Mouse (Mus musculus): ENCODE data around the gene Slfn8. TPM values are rescaled to one million over a fixed set of nuclear protein-coding genes. Genes with fewer than 3 reads are reported as not detected.

The Slfn8 gene
- polyA plus RNA-seq, 1 experiment from 2014 or later: 1.0 TPM

- TF ChIP-seq CTCF (IDR thresholded peaks at IDR 0.05; ENCODE audit: low read depth) (no peak), EP300 (IDR thresholded peaks at IDR 0.05; ENCODE audit: low read depth) (no peak)
- no peak for ATAC-seq
- Histone ChIP-seq H3K4me3 (ENCODE audit: low read depth, low read length) (no peak overlapping the region), H3K27me3 (ENCODE audit: insufficient read depth, low read length) (0 out of 2 replicates have a peak, but pooled peaks cover 2% of the 10 kb centered on the region), H3K4me2 (ENCODE audit: low read depth, low read length) (no peak overlapping the region), H3K9ac (replicated peaks) (no peak overlapping the region), H3K27ac (ENCODE audit: low read depth) (no peak overlapping the region), H3K9me3 (ENCODE audit: low read length) (no peaks in the 10 kb centered on the region), H3K4me1 (ENCODE audit: insufficient read depth) (no peaks in the 10 kb centered on the region), H3K36me3 (replicated peaks; ENCODE audit: insufficient read depth, low read length) (no peaks in the 10 kb centered on the region)
- 44% methylated on average over 2 of the region's 2 CpGs for WGBS (ENCODE audit: insufficient replicate concordance)
- DNase-seq: no peak
Measured at GRCm38 (mm10) chr11:82961743-82962142, 58.9 kb downstream of the Slfn8 start.

DNA sequence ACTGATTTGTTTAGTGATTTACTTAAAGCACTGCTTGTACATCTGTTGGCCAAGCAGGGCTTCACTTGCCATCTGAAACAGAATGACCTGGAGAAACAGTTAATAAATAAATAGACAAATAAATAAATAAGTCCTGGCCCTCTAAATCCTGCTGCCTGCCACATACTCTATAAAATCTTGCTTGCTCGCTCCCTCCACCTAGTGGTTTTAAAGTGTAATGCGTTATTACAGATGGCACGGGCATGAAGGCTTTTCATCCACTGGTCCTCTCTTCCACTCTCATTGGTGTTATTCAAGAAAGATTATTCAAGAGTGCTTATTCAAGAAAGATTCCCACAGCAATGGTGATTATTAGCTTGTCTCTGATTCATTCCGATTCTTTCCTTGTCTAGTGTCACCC, 61.0 kb downstream of the Slfn8 start:
- H3K4me3 ChIP-seq (ENCODE audit: low read depth, low read length): no peak overlapping the region
- WGBS (ENCODE audit: insufficient replicate concordance): 8% methylated on average over 4 of the region's 4 CpGs
- TF ChIP-seq EP300 (IDR thresholded peaks at IDR 0.05; ENCODE audit: low read depth) (no peak), CTCF (IDR thresholded peaks at IDR 0.05; ENCODE audit: low read depth) (peak; percentile 84)
- no peak overlapping the region for H3K9ac ChIP-seq (replicated peaks)
- DNase-seq (no peak), ATAC-seq (no peak)
- no peaks in the 10 kb centered on the region for H3K9me3 ChIP-seq (ENCODE audit: low read length)
- H3K27ac ChIP-seq (ENCODE audit: low read depth): no peak overlapping the region
- H3K4me2 ChIP-seq (ENCODE audit: low read depth, low read length): no peak overlapping the region
- peaks cover 13% of the 10 kb centered on the region; the same call in 1 of the 2 replicates for H3K27me3 ChIP-seq (ENCODE audit: insufficient read depth, low read length)
- no peaks in the 10 kb centered on the region for H3K36me3 ChIP-seq (replicated peaks; ENCODE audit: insufficient read depth, low read length)
- peaks cover 1% of the 10 kb centered on the region; the same call in 1 of the 2 replicates for H3K4me1 ChIP-seq (ENCODE audit: insufficient read depth)

DNA sequence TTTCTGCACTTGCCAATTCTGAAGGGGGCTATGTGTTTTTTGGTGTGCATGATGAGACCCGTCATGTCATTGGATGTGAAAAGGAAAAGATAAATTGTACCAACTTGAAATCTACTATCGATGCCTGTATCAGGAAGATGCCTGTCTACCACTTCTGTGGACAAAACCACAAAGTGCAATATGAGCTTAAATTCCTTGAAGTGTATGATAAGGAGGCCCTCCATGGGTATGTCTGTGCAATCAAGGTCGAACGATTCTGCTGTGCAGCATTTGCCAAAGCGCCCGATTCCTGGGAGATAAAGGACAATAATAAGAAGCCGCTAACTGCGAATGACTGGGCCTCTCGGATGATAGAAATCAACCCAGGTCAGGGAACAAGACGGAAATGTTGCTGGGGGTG, 63.7 kb downstream of the Slfn8 start:
- peaks cover 24% of the 10 kb centered on the region for H3K27me3 ChIP-seq (ENCODE audit: insufficient read depth, low read length)
- 56% methylated on average over 10 of the region's 10 CpGs for WGBS (ENCODE audit: insufficient replicate concordance)
- no peak for ATAC-seq

GRCm38 (mm10) chr11:82954631-82955030, 66.0 kb downstream of the Slfn8 start:
- Histone ChIP-seq H3K4me1 (ENCODE audit: insufficient read depth) (peaks cover 9% of the 10 kb centered on the region; the same call in 1 of the 2 replicates), H3K9me3 (ENCODE audit: low read length) (no peaks in the 10 kb centered on the region), H3K27ac (ENCODE audit: low read depth) (no peak overlapping the region), H3K4me3 (ENCODE audit: low read depth, low read length) (no peak overlapping the region), H3K36me3 (replicated peaks; ENCODE audit: insufficient read depth, low read length) (no peaks in the 10 kb centered on the region), H3K27me3 (ENCODE audit: insufficient read depth, low read length) (peaks cover 40% of the 10 kb centered on the region), H3K4me2 (ENCODE audit: low read depth, low read length) (0 out of 2 replicates have a peak overlapping the region, but pooled peaks have one; percentile 57), H3K9ac (replicated peaks) (no peak overlapping the region)
- WGBS (ENCODE audit: insufficient replicate concordance): 58% methylated on average over 6 of the region's 6 CpGs
- TF ChIP-seq EP300 (IDR thresholded peaks at IDR 0.05; ENCODE audit: low read depth): no peak
- no peak for TF ChIP-seq CTCF (IDR thresholded peaks at IDR 0.05; ENCODE audit: low read depth)
- ATAC-seq (no peak), DNase-seq (no peak)

More for the DNA sequence above, 63.7 kb downstream of the Slfn8 start:
- Histone ChIP-seq H3K4me1 (ENCODE audit: insufficient read depth) (peaks cover 9% of the 10 kb centered on the region; the same call in 1 of the 2 replicates), H3K27ac (ENCODE audit: low read depth) (no peak overlapping the region), H3K9ac (replicated peaks) (no peak overlapping the region), H3K4me3 (ENCODE audit: low read depth, low read length) (no peak overlapping the region), H3K4me2 (ENCODE audit: low read depth, low read length) (no peak overlapping the region), H3K36me3 (replicated peaks; ENCODE audit: insufficient read depth, low read length) (no peaks in the 10 kb centered on the region), H3K9me3 (ENCODE audit: low read length) (no peaks in the 10 kb centered on the region)
- TF ChIP-seq EP300 (IDR thresholded peaks at IDR 0.05; ENCODE audit: low read depth): no peak
- TF ChIP-seq CTCF (IDR thresholded peaks at IDR 0.05; ENCODE audit: low read depth): no peak
- no peak for DNase-seq

DNA sequence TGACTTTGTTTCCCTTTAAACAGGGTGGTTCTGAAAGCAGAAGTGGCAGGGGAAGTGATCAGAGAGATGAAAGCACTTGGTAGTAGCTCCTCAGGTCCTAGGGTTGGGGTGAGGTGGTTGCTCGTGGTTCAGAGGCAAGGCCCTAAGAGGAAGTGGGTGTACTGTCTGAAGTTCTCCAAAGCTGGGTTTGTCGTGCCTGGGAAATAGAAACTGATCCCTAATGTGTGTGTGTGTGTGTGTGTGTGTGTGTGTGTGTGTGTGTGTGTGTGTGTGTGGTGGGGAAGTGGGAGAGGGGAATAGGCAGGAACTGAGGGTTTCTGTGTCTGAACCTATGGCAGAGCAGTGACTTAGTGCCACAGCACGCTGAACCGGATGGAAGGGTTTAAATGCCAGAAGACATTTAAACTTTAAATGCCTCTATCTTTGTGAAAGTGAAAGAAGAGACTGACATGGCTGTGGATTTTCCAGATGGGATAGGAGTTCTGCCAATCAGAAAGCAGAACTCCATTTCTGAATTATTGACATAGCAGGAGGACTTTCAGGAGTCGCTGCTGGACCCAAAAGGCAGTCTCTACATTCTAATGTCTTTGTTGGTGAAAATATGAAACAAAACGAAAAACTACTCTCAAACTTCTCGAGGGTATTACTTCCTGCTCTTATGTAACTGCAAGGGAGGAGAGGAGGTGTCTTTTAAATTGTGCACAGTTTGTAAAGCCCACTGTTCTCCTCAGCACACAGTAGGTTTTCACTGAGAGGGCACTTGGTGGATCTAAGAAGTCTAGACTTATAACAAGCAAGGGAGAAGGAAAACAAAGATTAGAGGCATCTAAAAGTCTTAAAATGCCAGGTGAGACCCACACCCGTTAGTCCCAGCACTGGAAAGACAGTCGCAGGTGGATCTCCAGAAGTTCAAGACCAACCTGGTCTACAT, 67.7 kb downstream of the Slfn8 start:
- ATAC-seq: peak; percentile 70
- H3K4me2 ChIP-seq (ENCODE audit: low read depth, low read length): peak overlapping the region; percentile 57
- peak overlapping the region; percentile 31; the same call in 1 of the 2 replicates for H3K9ac ChIP-seq (replicated peaks)
- peaks cover 9% of the 10 kb centered on the region; the same call in 1 of the 2 replicates for H3K4me1 ChIP-seq (ENCODE audit: insufficient read depth)
- peak; percentile 45 for DNase-seq
- H3K27ac ChIP-seq (ENCODE audit: low read depth): peak overlapping the region; percentile 72
- peak overlapping the region; percentile 44 for H3K4me3 ChIP-seq (ENCODE audit: low read depth, low read length)
- WGBS (ENCODE audit: insufficient replicate concordance): 23% methylated on average over 9 of the region's 9 CpGs
- no peak for TF ChIP-seq CTCF (IDR thresholded peaks at IDR 0.05; ENCODE audit: low read depth)
- no peak for TF ChIP-seq EP300 (IDR thresholded peaks at IDR 0.05; ENCODE audit: low read depth)
- no peaks in the 10 kb centered on the region for H3K36me3 ChIP-seq (replicated peaks; ENCODE audit: insufficient read depth, low read length)
- H3K9me3 ChIP-seq (ENCODE audit: low read length): no peaks in the 10 kb centered on the region
- peaks cover 40% of the 10 kb centered on the region for H3K27me3 ChIP-seq (ENCODE audit: insufficient read depth, low read length)

Small RNA genes within 50 kb of the gene (microRNA-seq; reads per million reads assigned to microRNA genes)
- gene Gm27598: not detected
- gene Mir7679: not detected

Other genes starting within 250 kb of the Slfn8 start
- 4.8 TPM in 2 replicates for gene Lig3, start 239.7 kb downstream of the Slfn8 start, polyA plus RNA-seq (2015; fragmentation: Nextera tagmentation; extraction: Ambion mirVana)
- 10.1 and 11.3 TPM in 2 replicates for gene Rffl, start 149.6 kb downstream of the Slfn8 start, polyA plus RNA-seq (2015; fragmentation: Nextera tagmentation; extraction: Ambion mirVana)
- 3.4 and 4.4 TPM in 2 replicates for gene Rad51d, start 130.2 kb downstream of the Slfn8 start, polyA plus RNA-seq (2015; fragmentation: Nextera tagmentation; extraction: Ambion mirVana)
- gene Fndc8, start 128.7 kb downstream of the Slfn8 start, polyA plus RNA-seq (2015; fragmentation: Nextera tagmentation; extraction: Ambion mirVana): 0.28 and 0.30 TPM in 2 replicates
- 9.1 and 9.2 TPM in 2 replicates for gene Nle1, start 112.4 kb downstream of the Slfn8 start, polyA plus RNA-seq (2015; fragmentation: Nextera tagmentation; extraction: Ambion mirVana)
- gene Unc45b, start 110.3 kb downstream of the Slfn8 start, polyA plus RNA-seq (2015; fragmentation: Nextera tagmentation; extraction: Ambion mirVana): 1.6 TPM in 2 replicates
- gene Slfn5, start 69.5 kb downstream of the Slfn8 start, polyA plus RNA-seq (2015; fragmentation: Nextera tagmentation; extraction: Ambion mirVana): 4.5 and 5.1 TPM in 2 replicates
- 1.8 and 2.2 TPM in 2 replicates for gene Slfn9, start 29.0 kb downstream of the Slfn8 start, polyA plus RNA-seq (2015; fragmentation: Nextera tagmentation; extraction: Ambion mirVana)
- 22.3 and 22.7 TPM in 2 replicates for gene Slfn2, start 44.3 kb upstream of the Slfn8 start, polyA plus RNA-seq (2015; fragmentation: Nextera tagmentation; extraction: Ambion mirVana)
- 2.6 and 2.8 TPM in 2 replicates for gene Slfn1, start 96.0 kb upstream of the Slfn8 start, polyA plus RNA-seq (2015; fragmentation: Nextera tagmentation; extraction: Ambion mirVana)
- 2.7 and 3.1 TPM in 2 replicates for gene Slfn4, start 154.4 kb upstream of the Slfn8 start, polyA plus RNA-seq (2015; fragmentation: Nextera tagmentation; extraction: Ambion mirVana)
- 0.77 and 1.1 TPM in 2 replicates for gene Slfn3, start 170.5 kb upstream of the Slfn8 start, polyA plus RNA-seq (2015; fragmentation: Nextera tagmentation; extraction: Ambion mirVana)